Mouse (Mus musculus) embryo, embryonic 11 days (tissue): ENCODE results near the gene Pdrg1.
A peak's percentile ranks its signal among the peaks of the same experiment; 100 is the strongest.

Experiments used
- DNase-seq: peaks from one replicate; pipeline ENCODE4 v3.0.0-alpha.2; 2015

Gene Pdrg1

DNA sequence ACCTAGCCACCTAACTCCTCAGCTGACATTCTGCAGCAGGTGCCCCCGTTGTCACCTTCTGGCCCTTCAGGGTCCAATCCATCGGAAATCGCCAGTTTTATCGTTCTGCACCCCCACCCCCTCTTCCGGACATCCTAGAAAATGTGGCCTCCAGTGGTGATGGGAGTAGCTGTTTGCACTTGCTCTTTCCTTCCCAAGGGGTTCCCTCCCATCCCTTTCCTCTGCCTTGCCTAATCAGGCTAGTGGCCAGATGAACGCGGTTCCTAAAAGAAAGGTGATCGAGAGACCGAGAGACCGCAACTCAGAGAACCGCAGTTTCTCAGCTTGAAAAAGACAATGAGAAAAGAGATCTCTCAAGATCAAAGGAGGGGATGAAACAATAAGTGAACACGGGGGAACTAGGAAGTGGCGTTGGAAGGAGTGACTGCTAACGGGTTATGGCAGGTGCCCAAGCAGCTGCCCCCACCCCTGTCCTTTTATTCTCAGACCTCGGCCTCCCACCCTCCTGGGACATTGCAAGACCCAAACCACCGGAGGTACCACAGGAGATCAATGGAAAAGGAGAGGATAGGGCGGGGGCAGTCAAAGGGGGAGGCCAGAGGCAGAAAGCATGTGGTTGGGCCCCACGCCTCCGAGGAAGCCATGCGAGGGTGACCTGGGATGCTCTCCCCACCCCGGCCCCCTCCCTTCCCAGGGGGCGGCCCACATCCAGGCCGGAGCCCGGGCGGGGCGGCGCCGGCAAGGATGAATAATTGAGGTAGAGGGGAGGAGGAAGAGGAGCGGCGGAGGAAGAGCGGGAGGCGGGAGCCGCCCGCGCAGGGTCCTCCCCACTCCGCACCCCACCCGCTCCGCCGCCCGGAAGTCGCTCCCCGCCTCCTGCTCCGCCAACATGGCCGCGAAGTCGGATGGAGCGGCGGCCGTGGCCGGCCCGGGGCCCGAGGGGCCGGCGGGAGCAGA is 16.2 kb upstream of the Pdrg1 start, which contains the start of gene Xkr7:
Gene Xkr7, plus strand, starts transcription at position 727 of the 957 bp plus-strand sequence.
- DNase-seq, result peak; percentile 55

DNA sequence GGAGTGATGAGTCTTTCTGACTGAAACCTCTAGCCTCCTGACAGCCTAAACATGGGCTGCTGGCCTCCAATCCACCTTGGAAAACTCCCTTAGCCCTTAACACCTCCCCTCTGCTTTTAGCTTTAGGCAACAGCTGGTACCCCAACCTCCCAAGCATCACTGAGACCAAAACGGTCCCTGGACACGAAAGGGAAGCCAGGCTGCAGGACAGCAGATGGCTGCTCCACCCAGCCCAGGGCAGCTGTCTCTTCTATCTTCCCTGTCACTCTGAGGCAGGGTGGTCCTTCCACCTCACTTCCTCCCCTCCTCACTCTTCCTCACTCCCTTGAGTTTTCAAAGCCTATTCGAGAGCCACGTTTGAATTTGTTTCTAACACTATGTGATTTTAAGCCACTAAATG is 15.2 kb upstream of the Pdrg1 start:
- no peak for DNase-seq

DNA sequence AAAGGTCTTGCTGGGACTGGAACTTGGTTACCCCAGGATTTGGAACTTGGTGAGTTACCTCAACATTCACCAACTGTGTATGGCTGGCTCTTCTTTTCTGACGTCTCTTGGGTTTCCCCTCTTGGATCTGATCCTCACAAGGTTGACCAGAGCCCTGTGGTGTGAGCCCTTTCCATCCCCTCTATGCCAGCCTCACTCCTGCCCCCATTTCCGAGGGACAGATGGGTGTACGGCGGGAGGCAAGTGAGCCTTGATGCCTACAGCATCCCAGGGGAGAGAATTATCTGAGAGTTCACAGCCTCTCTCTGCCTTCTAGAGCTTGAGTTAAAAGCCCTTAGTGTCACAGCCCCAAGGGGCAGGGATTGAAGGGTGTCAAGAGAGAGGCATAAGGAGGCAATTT is 12.3 kb upstream of the Pdrg1 start:
- no peak for DNase-seq

- DNase-seq, result no peak
Measured at GRCm38 (mm10) chr2:153026052-153026451, 10.8 kb upstream of the Pdrg1 start.

GRCm38 (mm10) chr2:153022855-153023254 is 7.6 kb upstream of the Pdrg1 start:
- no peak for DNase-seq

GRCm38 (mm10) chr2:153021163-153021562 is 5.9 kb upstream of the Pdrg1 start:
- DNase-seq, result no peak

- no peak for DNase-seq
Measured at GRCm38 (mm10) chr2:153019355-153019754, 4.1 kb upstream of the Pdrg1 start.

- no peak for DNase-seq
Measured at GRCm38 (mm10) chr2:153016786-153017185, 1.6 kb upstream of the Pdrg1 start.

DNA sequence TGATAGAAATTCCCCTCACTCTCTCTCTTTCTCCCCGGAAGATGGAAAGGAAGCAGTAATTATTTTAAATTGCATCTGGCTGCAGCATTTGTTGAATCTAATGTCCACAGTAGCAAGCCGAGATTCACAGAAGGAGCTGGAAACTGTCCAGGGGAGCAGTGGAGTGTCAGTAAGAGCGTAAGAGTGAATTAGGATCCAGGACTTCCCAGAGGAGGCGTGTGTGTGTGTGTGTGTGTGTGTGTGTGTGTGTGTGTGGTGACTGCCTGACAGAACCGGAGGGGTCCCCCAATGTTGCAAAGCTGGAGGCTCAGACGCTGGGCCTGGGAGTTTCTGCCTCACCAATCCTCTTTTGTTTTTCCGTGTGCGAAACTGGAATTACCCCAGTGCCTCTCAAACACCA is 577 bp upstream of the Pdrg1 start:
- no peak for DNase-seq

DNA sequence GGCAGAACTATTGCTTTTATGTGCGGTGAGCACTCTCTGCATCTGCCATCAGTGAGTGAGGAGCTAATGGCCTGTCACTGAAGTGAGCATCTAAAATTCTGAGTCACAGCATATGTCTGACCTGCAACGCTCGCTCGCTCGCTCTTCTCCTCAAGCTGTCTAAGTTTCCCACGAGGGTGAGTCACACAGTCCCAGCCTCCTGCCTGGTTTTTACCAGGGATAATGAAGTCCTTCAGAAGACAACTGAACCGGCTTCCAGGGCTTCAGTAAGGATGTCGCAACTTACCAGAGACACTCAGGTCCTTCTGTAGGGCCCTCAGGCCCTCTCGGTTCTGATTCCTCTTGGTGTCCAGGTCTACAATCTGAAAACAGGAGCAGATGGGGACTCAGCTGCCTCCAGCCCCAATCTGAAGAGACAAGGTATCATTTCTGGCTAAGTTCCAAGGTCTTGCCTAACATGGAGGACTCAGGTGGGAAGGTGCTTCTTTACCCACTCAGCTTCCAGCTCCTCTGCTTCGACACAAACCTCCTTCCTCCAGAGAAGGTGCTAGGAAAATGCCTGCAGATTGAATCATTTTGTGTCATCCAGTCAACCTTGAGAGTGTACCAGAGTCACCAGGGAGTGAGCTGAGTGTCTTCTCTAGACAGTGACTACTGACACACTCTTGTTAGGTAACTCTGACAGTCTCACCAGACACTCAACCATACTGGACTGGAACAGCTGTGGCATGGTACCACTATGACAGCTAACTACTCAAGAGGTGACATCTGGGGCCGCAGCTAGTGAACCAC is 1.3 kb downstream of the Pdrg1 start:
- no peak for DNase-seq

- no peak for DNase-seq
Measured at GRCm38 (mm10) chr2:153009192-153009973, 5.8 kb downstream of the Pdrg1 start.

- DNase-seq, result no peak
Measured at GRCm38 (mm10) chr2:153005981-153006380, 9.2 kb downstream of the Pdrg1 start.

- no peak for DNase-seq
Measured at GRCm38 (mm10) chr2:153003681-153004338, 11.4 kb downstream of the Pdrg1 start.

GRCm38 (mm10) chr2:153002492-153003248 is 12.6 kb downstream of the Pdrg1 start:
- DNase-seq, result no peak

DNA sequence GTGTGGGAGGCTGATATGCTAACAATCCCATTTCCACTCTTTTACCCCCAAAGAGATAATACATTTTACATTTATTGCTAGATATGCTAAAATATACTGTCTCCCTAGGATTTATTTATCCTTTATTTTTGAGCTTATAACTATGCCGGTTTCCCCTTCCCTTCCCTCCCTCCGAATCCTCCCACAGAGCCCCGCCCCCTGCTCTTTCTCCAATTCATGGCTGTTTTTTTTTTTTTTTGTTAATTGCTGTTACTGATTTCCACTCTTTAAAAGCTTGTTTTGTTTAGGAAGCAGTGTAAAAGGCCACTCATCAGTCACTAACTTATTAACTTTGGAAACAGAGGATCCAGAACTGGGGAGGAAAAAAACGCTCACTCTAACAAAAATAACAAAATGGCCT is 18.2 kb downstream of the Pdrg1 start:
- no peak for DNase-seq

GRCm38 (mm10) chr2:152991529-152991928 is 23.7 kb downstream of the Pdrg1 start:
- DNase-seq, result no peak

GRCm38 (mm10) chr2:152985582-152985981 is 29.6 kb downstream of the Pdrg1 start:
- no peak for DNase-seq

DNA sequence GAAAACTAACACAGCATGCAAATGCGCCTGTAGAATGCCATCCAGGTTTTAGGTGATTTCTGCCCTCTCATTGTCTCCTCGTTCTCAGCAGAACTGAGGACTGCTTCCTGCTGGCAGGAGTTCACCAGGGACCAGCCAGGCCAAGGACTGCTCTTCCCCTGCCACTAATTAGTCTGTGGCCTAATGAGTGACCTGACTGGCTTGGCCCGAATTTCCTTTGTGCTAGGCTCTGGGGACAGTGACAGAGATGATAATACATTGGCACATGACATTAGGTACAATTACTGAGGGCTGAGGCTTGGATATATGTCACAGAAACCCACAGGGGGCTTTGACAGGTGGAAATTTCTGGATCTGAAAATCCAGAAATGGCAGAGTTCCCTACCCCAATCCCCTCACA is 38.2 kb downstream of the Pdrg1 start:
- DNase-seq, result no peak

- no peak for DNase-seq
Measured at GRCm38 (mm10) chr2:152965555-152965954, 49.7 kb downstream of the Pdrg1 start.

DNA sequence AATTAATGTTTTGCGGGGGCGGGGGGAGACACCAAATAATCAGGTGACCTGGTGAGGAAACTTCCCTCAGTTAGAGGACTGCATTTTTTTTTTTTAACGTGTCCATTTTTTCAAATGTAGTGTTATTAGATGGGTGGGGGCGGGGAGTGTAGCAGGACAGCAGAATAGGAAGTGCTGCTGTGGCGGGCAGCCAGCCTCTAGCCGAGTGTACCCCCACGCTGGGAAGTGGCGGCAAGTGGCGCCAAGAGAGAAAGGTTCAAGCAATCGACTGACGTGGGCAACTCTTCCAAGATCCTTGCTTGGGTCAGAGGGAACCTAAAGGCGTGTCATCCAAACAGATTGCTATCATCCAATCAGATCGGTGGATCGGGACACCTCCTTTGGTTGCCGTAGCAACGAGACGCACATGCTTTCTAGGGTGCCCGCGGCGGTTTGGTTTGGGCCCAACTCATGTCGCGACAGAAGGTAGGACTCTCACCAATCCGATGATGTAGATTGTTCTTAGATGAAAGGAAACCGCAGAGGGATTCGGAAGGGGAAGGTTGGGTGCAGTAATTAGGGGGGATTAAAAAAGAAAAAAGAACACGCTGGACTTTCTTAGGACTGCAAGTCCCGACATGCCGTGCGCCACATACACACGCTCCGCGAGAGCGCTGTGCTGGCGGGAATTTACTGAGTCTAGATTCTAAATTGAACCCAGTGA is 53.0 kb downstream of the Pdrg1 start, which contains the start of gene Ttll9:
Gene Ttll9, plus strand, starts transcription at position 395 of the 703 bp plus-strand sequence.
- peak; percentile 94 for DNase-seq
